Mouse (Mus musculus): ENCODE results near the gene Zic1. TPM values are rescaled to one million over a fixed set of nuclear protein-coding genes. Genes with fewer than 3 reads are reported as not detected.

Gene Zic1
- total RNA-seq, 4 experiments from 2014 or later, result 13.6 to 36.2 (median 24.1) TPM

GRCm38 (mm10) chr9:91369293-91369991, 3.8 kb upstream of the Zic1 start:
- DNase-seq (ENCODE audit: low spot score in 2 of 2), result no peak

GRCm38 (mm10) chr9:91368946-91369292, 3.3 kb upstream of the Zic1 start:
- no peak for DNase-seq (ENCODE audit: low spot score in 2 of 2)

GRCm38 (mm10) chr9:91368150-91368549, 2.5 kb upstream of the Zic1 start:
- DNase-seq (ENCODE audit: low spot score in 2 of 2), result no peak

- DNase-seq (ENCODE audit: low spot score in 2 of 2), result no peak
These were observed 1.6 kb upstream of the Zic1 start for GRCm38 (mm10) chr9:91366999-91367811.

GRCm38 (mm10) chr9:91366226-91366998, 802 bp upstream of the Zic1 start:
- DNase-seq (ENCODE audit: low spot score in 2 of 2), result no peak

- DNase-seq (ENCODE audit: low spot score in 2 of 2), result no peak
These were observed 574 bp downstream of the Zic1 start for GRCm38 (mm10) chr9:91364971-91365501.

- no peak for DNase-seq (ENCODE audit: low spot score in 2 of 2)
These were observed 1.3 kb downstream of the Zic1 start for GRCm38 (mm10) chr9:91364127-91364970.

GRCm38 (mm10) chr9:91363814-91364126, 1.8 kb downstream of the Zic1 start:
- no peak for DNase-seq (ENCODE audit: low spot score in 2 of 2)

- no peak for DNase-seq (ENCODE audit: low spot score in 2 of 2)
These were observed 2.4 kb downstream of the Zic1 start for GRCm38 (mm10) chr9:91363011-91363730.

- no peak for DNase-seq (ENCODE audit: low spot score in 2 of 2)
These were observed 3.6 kb downstream of the Zic1 start, which contains the start of gene Zic4 for GRCm38 (mm10) chr9:91361856-91362601. TSS of gene Zic4 (plus strand) at chr9:91362413.

GRCm38 (mm10) chr9:91361033-91361855, 4.4 kb downstream of the Zic1 start:
- DNase-seq (ENCODE audit: low spot score in 2 of 2), result no peak

- DNase-seq (ENCODE audit: low spot score in 2 of 2), result no peak
These were observed 5.2 kb downstream of the Zic1 start for GRCm38 (mm10) chr9:91360151-91361032.

GRCm38 (mm10) chr9:91358851-91359687, 6.5 kb downstream of the Zic1 start:
- no peak for DNase-seq (ENCODE audit: low spot score in 2 of 2)

GRCm38 (mm10) chr9:91357321-91357720, 8.3 kb downstream of the Zic1 start:
- no peak for DNase-seq (ENCODE audit: low spot score in 2 of 2)

- DNase-seq (ENCODE audit: low spot score in 2 of 2), result no peak
These were observed 9.3 kb downstream of the Zic1 start for GRCm38 (mm10) chr9:91356353-91356740.

- peak in 1 of 2 experiments; percentile 20 for DNase-seq (ENCODE audit: low spot score in 2 of 2)
These were observed 9.8 kb downstream of the Zic1 start for GRCm38 (mm10) chr9:91355629-91356352.

All from left cerebral cortex, adult 8-10 months (tissue).